Mouse (Mus musculus): ENCODE results near the gene Acad12. TPM values are rescaled to one million over a fixed set of nuclear protein-coding genes. Genes with fewer than 3 reads are reported as not detected.

The Acad12 gene
- 2.0 and 4.2 TPM in 2 replicates for polyA plus RNA-seq (2012; ENCODE audit: low replicate concordance)

DNA sequence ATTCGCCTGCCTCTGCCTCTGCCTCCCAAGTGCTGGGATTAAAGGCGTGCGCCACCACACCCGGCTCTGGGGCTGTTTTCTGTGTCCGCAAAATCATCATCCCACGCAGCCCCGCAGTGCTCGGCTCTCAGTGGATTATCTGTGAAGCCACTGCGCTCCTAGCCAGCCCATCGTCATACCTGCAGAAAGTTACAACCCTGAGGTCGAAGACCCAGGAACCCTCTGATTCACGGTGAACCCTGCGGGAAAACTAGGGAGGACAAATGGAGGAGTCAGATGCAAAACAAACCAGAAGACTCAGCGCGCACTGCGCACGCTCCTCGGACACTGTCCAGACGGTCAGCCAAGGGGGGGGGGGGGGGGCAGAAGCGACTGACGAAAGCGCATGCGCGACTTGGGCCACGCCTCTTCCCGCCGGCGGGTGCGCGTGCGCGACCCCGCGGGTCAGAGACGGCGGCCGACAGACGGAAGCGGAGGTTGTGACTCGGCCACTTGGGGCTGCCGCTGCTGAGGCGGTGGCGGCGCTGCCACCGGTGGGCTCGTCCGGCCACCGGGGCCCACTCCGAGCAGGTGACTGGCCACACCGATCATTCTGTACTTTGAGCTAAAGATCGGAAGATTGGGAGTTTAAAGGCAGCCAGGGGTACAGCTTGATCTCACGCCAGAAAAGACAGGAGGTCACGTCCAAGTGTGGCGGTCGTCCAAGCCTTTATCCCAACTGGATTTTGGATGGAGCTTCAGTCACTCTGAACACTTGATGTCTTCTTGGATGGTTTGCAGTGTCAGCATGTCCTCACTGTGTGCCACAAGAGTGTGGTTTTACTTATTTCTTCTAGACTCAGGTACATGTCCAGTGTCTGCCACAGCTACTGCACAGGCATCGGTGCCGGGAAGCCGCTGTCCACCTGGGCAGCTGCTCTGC is at the start of gene Acad12:
Acad12 (minus strand) TSS at position 347 of the 922 bp plus-strand sequence.

GRCm38 (mm10) chr5:121660059-121660896 is 41.5 kb upstream of the Acad12 start, which contains the start of the genes Acad10 and Brap:
Acad10 (minus strand) TSS chr5:121660514.
Brap (plus strand) TSS chr5:121660563.

DNA sequence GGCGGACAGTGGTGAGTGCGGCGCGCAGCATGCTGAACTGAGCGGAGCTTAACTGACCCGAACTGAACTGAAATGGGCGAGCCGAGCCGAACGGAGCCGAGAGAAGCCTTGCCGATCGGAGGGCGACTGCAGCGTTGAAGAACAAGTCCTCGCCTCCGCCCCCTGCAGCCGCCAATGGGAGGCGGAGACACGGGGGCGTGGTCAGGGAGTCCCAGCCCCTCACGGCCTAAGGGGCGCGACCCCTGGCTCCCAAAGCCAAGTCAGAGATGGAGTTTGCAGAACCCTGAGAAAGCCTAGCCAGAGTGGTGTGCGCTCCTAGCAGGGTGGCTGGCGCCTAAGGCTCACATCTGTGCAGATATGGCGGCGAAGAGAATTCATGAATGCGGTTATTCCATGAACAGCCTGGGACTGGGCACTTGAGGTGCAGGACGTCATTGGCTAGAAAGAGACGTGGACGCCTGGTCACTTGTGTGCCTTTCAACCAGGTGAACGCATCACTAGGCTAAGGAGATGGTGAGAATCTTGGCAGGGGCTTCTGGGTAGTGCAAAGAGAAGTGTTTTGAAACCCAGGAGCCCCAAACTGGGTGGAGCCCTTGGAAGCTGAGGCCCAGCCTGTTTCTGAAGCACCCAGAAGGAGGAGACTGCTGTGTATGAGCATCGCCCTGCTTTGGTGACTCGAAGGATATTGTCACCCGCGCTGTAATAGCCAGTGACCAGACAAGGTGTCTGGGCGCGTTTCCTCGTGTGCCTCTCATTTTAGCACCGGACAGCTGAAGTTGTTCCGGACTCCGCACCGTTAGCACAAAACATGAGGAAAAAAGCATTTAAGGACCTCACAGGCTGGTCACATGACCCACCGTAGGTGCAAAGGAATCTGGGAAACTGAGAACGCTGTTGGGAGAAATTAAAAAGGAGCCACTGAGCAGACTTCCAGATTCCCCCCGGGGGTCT is 25.0 kb downstream of the Acad12 start, which contains the start of gene Aldh2:
Aldh2 (minus strand) TSS at position 374 of the 951 bp plus-strand sequence.

Other genes with a start within 250 kb of the Acad12 start
- 36.8 and 57.1 TPM in 2 replicates for gene Trafd1, start 233.3 kb downstream of the Acad12 start, polyA plus RNA-seq (2012; ENCODE audit: low replicate concordance)
- gene Naa25, start 221.0 kb downstream of the Acad12 start, polyA plus RNA-seq (2012; ENCODE audit: low replicate concordance): 1.6 and 3.6 TPM in 2 replicates
- 0.36 and 1.7 TPM in 2 replicates for gene Tmem116, start 167.0 kb downstream of the Acad12 start, polyA plus RNA-seq (2012; ENCODE audit: low replicate concordance)
- gene Erp29, start 166.4 kb downstream of the Acad12 start, polyA plus RNA-seq (2012; ENCODE audit: low replicate concordance): 193 and 340 TPM in 2 replicates
- gene Adam1b, start 115.5 kb downstream of the Acad12 start, polyA plus RNA-seq (2012; ENCODE audit: low replicate concordance): not detected in 2 replicates
- gene Adam1a, start 73.5 kb downstream of the Acad12 start, polyA plus RNA-seq (2012; ENCODE audit: low replicate concordance): 0.22 and 0.35 TPM in 2 replicates
- gene Gm42878, start 73.5 kb downstream of the Acad12 start, polyA plus RNA-seq (2012; ENCODE audit: low replicate concordance): 0.12 TPM in 1 of 2 replicates, not detected in the other
- 16.9 and 51.0 TPM in 2 replicates for gene Mapkapk5, start 73.0 kb downstream of the Acad12 start, polyA plus RNA-seq (2012; ENCODE audit: low replicate concordance)
- gene Aldh2, start 25.1 kb downstream of the Acad12 start, polyA plus RNA-seq (2012; ENCODE audit: low replicate concordance): 363 and 626 TPM in 2 replicates
- gene Acad10, start 41.6 kb upstream of the Acad12 start, polyA plus RNA-seq (2012; ENCODE audit: low replicate concordance): 3.6 and 4.8 TPM in 2 replicates
- 14.4 and 16.1 TPM in 2 replicates for gene Brap, start 41.6 kb upstream of the Acad12 start, polyA plus RNA-seq (2012; ENCODE audit: low replicate concordance)
- gene Atxn2, start 92.4 kb upstream of the Acad12 start, polyA plus RNA-seq (2012; ENCODE audit: low replicate concordance): 22.4 and 97.1 TPM in 2 replicates
- gene Sh2b3, start 218.7 kb upstream of the Acad12 start, polyA plus RNA-seq (2012; ENCODE audit: low replicate concordance): 242 and 1,055 TPM in 2 replicates
- 4.7 and 27.2 TPM in 2 replicates for gene Pheta1, start 230.0 kb upstream of the Acad12 start, polyA plus RNA-seq (2012; ENCODE audit: low replicate concordance)